Mouse (Mus musculus): ENCODE measurements at regions not wholly inside any gene's neighbourhood (a gene's known extent, or its start where the extent isn't known, plus 50 kb on each side); places are given as distances from the start of the nearest gene placed in this dataset.

- H3K27me3 ChIP-seq (replicated peaks) = no peaks in the 10 kb centered on the region
- peaks cover 85% of the 10 kb centered on the region for H3K9me3 ChIP-seq (replicated peaks; ENCODE audit: low read length)
- H3K36me3 ChIP-seq (replicated peaks in 1 of 2; ENCODE audit: control insufficient read depth in 1 of 2, insufficient read depth in 1 of 2, low read length in 1 of 2) = no peaks in the 10 kb centered on the region
- no peak for DNase-seq (ENCODE audit: extremely low read depth)
- dilution Hi-C loops (cut with MboI; ENCODE audit: extremely low pct_ligation_motif_present, extremely low pct_unique_long_range_greater_than_20kb, low sequenced_read_pairs) (no loop called here), in situ Hi-C loops (cut with MboI; ENCODE audit: low pct_ligation_motif_present, low pct_unique_long_range_greater_than_20kb, low sequenced_read_pairs) (no loop called here)
- H3K79me2 ChIP-seq (replicated peaks; ENCODE audit: control insufficient read depth, extremely low read depth, insufficient read depth, poor library complexity, severe bottlenecking) = no peaks in the 10 kb centered on the region
- H3K4me2 ChIP-seq (ENCODE audit: insufficient read depth, low read depth, poor library complexity, severe bottlenecking) = no peak overlapping the region
- TF ChIP-seq SMC3 (IDR thresholded peaks at IDR 0.05; ENCODE audit: low read depth, low read length) = no peak
- no peak for TF ChIP-seq E2F4 (IDR thresholded peaks at IDR 0.05; ENCODE audit: insufficient replicate concordance, low read depth, low read length)
- no peak for TF ChIP-seq NRF1 (IDR thresholded peaks at IDR 0.05; ENCODE audit: low read depth, low read length)
- no peak for TF ChIP-seq MAX (IDR thresholded peaks at IDR 0.05; ENCODE audit: low read length)
- TF ChIP-seq ZNF384 (IDR thresholded peaks at IDR 0.05; ENCODE audit: low read depth, low read length) = no peak
- TF ChIP-seq MEF2A (IDR thresholded peaks at IDR 0.05; ENCODE audit: borderline replicate concordance, low read depth, low read length) = no peak
- no peak for TF ChIP-seq USF2 (conservative IDR thresholded peaks at IDR 0.05; ENCODE audit: low read depth, low read length)
- no peak for TF ChIP-seq CTCF (conservative IDR thresholded peaks at IDR 0.05 in 1 of 2, IDR thresholded peaks at IDR 0.05 in 1 of 2; ENCODE audit: low read depth in 2 of 2, low read length in 2 of 2)
- no peak for TF ChIP-seq MAFK (IDR thresholded peaks at IDR 0.05; ENCODE audit: insufficient replicate concordance, low read length)
- TF ChIP-seq CHD2 (IDR thresholded peaks at IDR 0.05; ENCODE audit: low read length) = no peak
- TF ChIP-seq POLR2A (IDR thresholded peaks at IDR 0.05; ENCODE audit: low read depth, low read length) = no peak
- no peak for TF ChIP-seq ELF1 (IDR thresholded peaks at IDR 0.05; ENCODE audit: low read depth, low read length)
- TF ChIP-seq SIN3A (IDR thresholded peaks at IDR 0.05; ENCODE audit: low read length) = no peak
- TF ChIP-seq EP300 (IDR thresholded peaks at IDR 0.05; ENCODE audit: low read length) = no peak
- TF ChIP-seq MXI1 (IDR thresholded peaks at IDR 0.05; ENCODE audit: low read depth, low read length) = no peak
- H3K27ac ChIP-seq (ENCODE audit: insufficient read depth, low read depth) = no peak overlapping the region
- H3K4me3 ChIP-seq (replicated peaks in 1 of 3; ENCODE audit: low read depth in 2 of 3, low read length in 2 of 3, poor library complexity in 1 of 3) = no peak overlapping the region
- no peaks in the 10 kb centered on the region for H3K4me1 ChIP-seq (ENCODE audit: control insufficient read depth in 1 of 2, insufficient read depth in 2 of 2)
- H3K9ac ChIP-seq (ENCODE audit: insufficient read depth, low read depth) = no peak overlapping the region
Measured at GRCm38 (mm10) chr13:72814616-72815015, 186.0 kb downstream of the Irx2 start.

GRCm38 (mm10) chr13:72815236-72815932 lies 186.8 kb downstream of the Irx2 start:
- Histone ChIP-seq H3K36me3 (replicated peaks in 1 of 2; ENCODE audit: control insufficient read depth in 1 of 2, insufficient read depth in 1 of 2, low read length in 1 of 2) (no peaks in the 10 kb centered on the region), H3K4me3 (replicated peaks in 1 of 3; ENCODE audit: low read depth in 2 of 3, low read length in 2 of 3, poor library complexity in 1 of 3) (no peak overlapping the region), H3K9ac (ENCODE audit: insufficient read depth, low read depth) (no peak overlapping the region), H3K27me3 (replicated peaks) (no peaks in the 10 kb centered on the region), H3K27ac (ENCODE audit: insufficient read depth, low read depth) (no peak overlapping the region), H3K9me3 (replicated peaks; ENCODE audit: low read length) (peaks cover 88% of the 10 kb centered on the region), H3K4me2 (ENCODE audit: insufficient read depth, low read depth, poor library complexity, severe bottlenecking) (no peak overlapping the region), H3K4me1 (ENCODE audit: control insufficient read depth in 1 of 2, insufficient read depth in 2 of 2) (no peaks in the 10 kb centered on the region), H3K79me2 (replicated peaks; ENCODE audit: control insufficient read depth, extremely low read depth, insufficient read depth, poor library complexity, severe bottlenecking) (no peaks in the 10 kb centered on the region)
- dilution Hi-C loops (cut with MboI; ENCODE audit: extremely low pct_ligation_motif_present, extremely low pct_unique_long_range_greater_than_20kb, low sequenced_read_pairs) = no loop called here
- no peak for TF ChIP-seq KAT2A (IDR thresholded peaks at IDR 0.05; ENCODE audit: insufficient replicate concordance, low read length)
- TF ChIP-seq HCFC1 (IDR thresholded peaks at IDR 0.05; ENCODE audit: low read depth, low read length) = no peak
- no peak for TF ChIP-seq UBTF (IDR thresholded peaks at IDR 0.05; ENCODE audit: low read depth, low read length)
- TF ChIP-seq ETS1 (conservative IDR thresholded peaks at IDR 0.05; ENCODE audit: low read depth, low read length) = no peak
- no peak for TF ChIP-seq ZC3H11A (IDR thresholded peaks at IDR 0.05; ENCODE audit: low read depth, low read length)
- in situ Hi-C loops (cut with MboI; ENCODE audit: low pct_ligation_motif_present, low pct_unique_long_range_greater_than_20kb, low sequenced_read_pairs) = no loop called here
- no peak for DNase-seq (ENCODE audit: extremely low read depth)

Data from CH12.LX (cell line).